Mouse (Mus musculus) embryonic facial prominence, embryonic 14.5 days (tissue): ENCODE results near the gene Mon1b. TPM values are rescaled to one million over a fixed set of nuclear protein-coding genes. Genes with fewer than 3 reads are reported as not detected.

Experiments used
- ATAC-seq: fragments of 200-750 bp; cut with Nextera tagmentation; 2 replicates; pipeline ENCODE4 v1.8.0; 2017; ENCODE audit warnings: low read depth, moderate number of reproducible peaks, moderate TSS enrichment
- DNase-seq: peaks from one replicate; pipeline ENCODE4 v3.0.0-alpha.2; 2015; ENCODE audit warnings: low spot score
- H3K27ac ChIP-seq: fragments of 300-500 bp; sonication (generic); replicated peaks from 2 replicates; pipeline ENCODE4 v1.5.1; 2014; ENCODE audit warnings: low read depth, mild to moderate bottlenecking, low read length, moderate library complexity
- H3K27me3 ChIP-seq: fragments of 300-500 bp; sonication (generic); replicated peaks from 2 replicates; pipeline ENCODE4 v1.6.1; 2014; ENCODE audit warnings: low read length; ENCODE audit not compliant: control insufficient read depth, insufficient read depth
- H3K36me3 ChIP-seq: fragments of 300-500 bp; sonication (generic); 2 replicates; pipeline ENCODE4 v1.6.1; 2014; ENCODE audit warnings: low read length, mixed read lengths; ENCODE audit not compliant: control insufficient read depth, insufficient read depth
- H3K4me1 ChIP-seq: fragments of 300-500 bp; sonication (generic); 2 replicates; pipeline ENCODE4 v1.6.1; 2014; ENCODE audit warnings: antibody characterized with exemption, low read length; ENCODE audit not compliant: control insufficient read depth, insufficient read depth
- H3K4me2 ChIP-seq: fragments of 300-500 bp; sonication (generic); 2 replicates; pipeline ENCODE4 v1.6.1; 2014; ENCODE audit warnings: low read depth, mild to moderate bottlenecking, low read length, moderate library complexity, mixed read lengths
- H3K4me3 ChIP-seq: fragments of 300-500 bp; sonication (generic); 2 replicates; pipeline ENCODE4 v1.5.1; 2014; ENCODE audit warnings: low read depth, mild to moderate bottlenecking, low read length
- H3K9ac ChIP-seq: fragments of 300-500 bp; sonication (generic); 2 replicates; pipeline ENCODE4 v1.6.1; 2014; ENCODE audit warnings: low read depth, mild to moderate bottlenecking, low read length, moderate library complexity, mixed read lengths
- H3K9me3 ChIP-seq: fragments of 300-500 bp; sonication (generic); 2 replicates; pipeline ENCODE4 v1.6.1; 2016; ENCODE audit warnings: low read length; ENCODE audit not compliant: control insufficient read depth
- WGBS: fragments of 180-500 bp; shearing (Covaris S2); extraction: QIAGEN DNeasy Blood & Tissue Kit; methylation state at CpG from one replicate; pipeline ENCODE4 v1.1.7; 2014; 5-methylcytosine and 5-hydroxymethylcytosine counted together
- polyA plus RNA-seq: library from polyadenylated mRNA; unstranded; fragments of >200 nt; fragmentation: Nextera tagmentation; extraction: Ambion mirVana; gene quantifications from 2 replicates; pipeline ENCODE4 v1.2.1, GENCODE M21; 2014

Gene Mon1b
- polyA plus RNA-seq = 7.2 and 8.3 TPM in 2 replicates

- ATAC-seq (peak; percentile 99), DNase-seq (peak; percentile 99)
- H3K4me3 ChIP-seq = peak within 1 kb of the TSS; percentile 65
- no peaks in the 10 kb centered on the region for H3K9me3 ChIP-seq
- H3K36me3 ChIP-seq = peaks cover 22% of the 10 kb centered on the region
- under 1% methylated on average over 42 of the region's 42 CpGs for WGBS
- peak within 1 kb of the TSS; percentile 72 for H3K9ac ChIP-seq
- no peaks in the 10 kb centered on the region for H3K27me3 ChIP-seq
- H3K4me2 ChIP-seq = peak within 1 kb of the TSS; percentile 89
- H3K4me1 ChIP-seq = peaks cover 7% of the 10 kb centered on the region; the same call in 1 of the 2 replicates
- H3K27ac ChIP-seq = peak within 1 kb of the TSS; percentile 92
Measured at GRCm38 (mm10) chr8:113634670-113635591, at the start of gene Mon1b. TSS of gene Mon1b (plus strand) at chr8:113635587.

- WGBS = 44% methylated on average over 3 of the region's 3 CpGs
- H3K9ac ChIP-seq = no peak overlapping the region
- no peaks in the 10 kb centered on the region for H3K9me3 ChIP-seq
- ATAC-seq (no peak), DNase-seq (no peak)
- no peaks in the 10 kb centered on the region for H3K4me1 ChIP-seq
- H3K4me3 ChIP-seq = no peak overlapping the region
- no peak overlapping the region for H3K4me2 ChIP-seq
- H3K27me3 ChIP-seq = no peaks in the 10 kb centered on the region
- no peak overlapping the region for H3K27ac ChIP-seq
- H3K36me3 ChIP-seq = no peaks in the 10 kb centered on the region
Measured at GRCm38 (mm10) chr8:113598401-113598800, 37.0 kb upstream of the Mon1b start.

DNA sequence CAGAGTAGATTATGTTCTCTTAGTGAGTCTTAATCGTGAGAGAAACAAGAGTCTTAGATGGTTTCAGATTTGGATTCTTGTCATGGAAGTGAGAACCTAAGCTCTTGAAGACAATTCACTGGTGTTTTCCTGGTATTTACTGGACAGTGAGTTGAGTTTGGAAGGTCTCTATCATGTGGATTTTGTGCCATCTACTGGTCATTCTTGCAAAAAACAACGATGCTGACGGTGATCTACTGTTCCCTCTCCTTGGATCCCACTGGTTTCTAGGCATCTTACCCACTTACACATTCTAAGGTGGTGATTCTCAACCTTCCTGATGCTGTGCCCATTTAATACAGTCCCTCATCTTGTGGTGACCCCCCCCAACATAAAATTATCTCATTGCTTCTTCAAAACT lies 2.8 kb upstream of the Mon1b start:
- no peaks in the 10 kb centered on the region for H3K27me3 ChIP-seq
- H3K4me2 ChIP-seq = no peak overlapping the region
- peaks cover 7% of the 10 kb centered on the region; the same call in 1 of the 2 replicates for H3K4me1 ChIP-seq
- H3K4me3 ChIP-seq = no peak overlapping the region
- WGBS = 8% methylated on average over 3 of the region's 3 CpGs
- 0 out of 2 replicates have a peak, but pooled peaks cover under 1% of the 10 kb centered on the region for H3K36me3 ChIP-seq
- no peak overlapping the region for H3K27ac ChIP-seq
- ATAC-seq (no peak), DNase-seq (peak; percentile 45)
- H3K9ac ChIP-seq = no peak overlapping the region
- H3K9me3 ChIP-seq = no peaks in the 10 kb centered on the region

- Histone ChIP-seq H3K4me1 (peaks cover 7% of the 10 kb centered on the region; the same call in 1 of the 2 replicates), H3K27ac (0 out of 2 replicates have a peak overlapping the region, but pooled peaks have one; percentile 92), H3K27me3 (no peaks in the 10 kb centered on the region), H3K4me3 (peak overlapping the region; percentile 65), H3K9me3 (no peaks in the 10 kb centered on the region), H3K4me2 (peak overlapping the region; percentile 89), H3K36me3 (peaks cover 14% of the 10 kb centered on the region), H3K9ac (no peak overlapping the region)
- 36% methylated on average over 12 of the region's 12 CpGs for WGBS
- no peak for ATAC-seq
- no peak for DNase-seq
Measured at GRCm38 (mm10) chr8:113634161-113634560, 1.2 kb upstream of the Mon1b start.

GRCm38 (mm10) chr8:113635592-113636279 lies 349 bp downstream of the Mon1b start:
- H3K4me1 ChIP-seq = peaks cover 7% of the 10 kb centered on the region; the same call in 1 of the 2 replicates
- H3K9me3 ChIP-seq = no peaks in the 10 kb centered on the region
- peak overlapping the region; percentile 65 for H3K4me3 ChIP-seq
- peaks cover 29% of the 10 kb centered on the region for H3K36me3 ChIP-seq
- WGBS = under 1% methylated on average over 43 of the region's 44 CpGs
- no peaks in the 10 kb centered on the region for H3K27me3 ChIP-seq
- H3K4me2 ChIP-seq = peak overlapping the region; percentile 89
- peak; percentile 94 for DNase-seq
- peak; percentile 77 for ATAC-seq
- peak overlapping the region; percentile 92 for H3K27ac ChIP-seq
- H3K9ac ChIP-seq = peak overlapping the region; percentile 72

- Histone ChIP-seq H3K9me3 (no peaks in the 10 kb centered on the region), H3K27me3 (no peaks in the 10 kb centered on the region), H3K4me2 (peak overlapping the region; percentile 89), H3K27ac (peak overlapping the region; percentile 92; the same call in 1 of the 2 replicates), H3K4me1 (peaks cover 7% of the 10 kb centered on the region; the same call in 1 of the 2 replicates), H3K36me3 (peaks cover 34% of the 10 kb centered on the region), H3K9ac (peak overlapping the region; percentile 72), H3K4me3 (peak overlapping the region; percentile 65)
- DNase-seq (no peak), ATAC-seq (no peak)
- WGBS = 40% methylated on average over 5 of the region's 5 CpGs
Measured at GRCm38 (mm10) chr8:113636280-113636628, 867 bp downstream of the Mon1b start.

DNA sequence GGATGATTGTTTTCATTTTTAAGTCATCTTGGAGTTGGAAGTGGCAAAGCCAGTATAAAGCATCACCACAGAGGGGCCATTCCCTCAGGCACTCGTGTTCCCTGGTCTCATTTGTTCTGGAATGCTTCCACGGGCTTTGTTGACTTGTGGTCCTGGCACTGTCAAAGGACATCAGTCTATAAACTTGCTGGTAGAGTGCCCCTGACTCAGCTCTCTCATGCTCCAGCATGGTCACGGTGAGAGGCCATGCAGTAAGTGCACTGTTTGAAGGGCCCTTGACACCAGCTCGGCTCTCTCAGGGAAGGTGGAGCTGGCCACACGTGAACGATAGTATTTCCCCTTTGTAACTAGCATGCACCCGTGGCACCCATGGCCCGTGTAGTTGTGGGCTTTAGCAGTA lies 5.0 kb downstream of the Mon1b start:
- no peak overlapping the region for H3K9ac ChIP-seq
- ATAC-seq = no peak
- H3K4me1 ChIP-seq = peaks cover 10% of the 10 kb centered on the region; the same call in 1 of the 2 replicates
- 88% methylated on average over 8 of the region's 8 CpGs for WGBS
- no peak overlapping the region for H3K4me3 ChIP-seq
- no peak overlapping the region for H3K27ac ChIP-seq
- no peaks in the 10 kb centered on the region for H3K27me3 ChIP-seq
- DNase-seq = no peak
- H3K36me3 ChIP-seq = peaks cover 52% of the 10 kb centered on the region
- H3K4me2 ChIP-seq = no peak overlapping the region
- no peaks in the 10 kb centered on the region for H3K9me3 ChIP-seq

GRCm38 (mm10) chr8:113642926-113643325 lies 7.5 kb downstream of the Mon1b start, which contains the start of gene Syce1l:
TSS of gene Syce1l (plus strand) at chr8:113643213.
- 0 out of 2 replicates have a peak, but pooled peaks cover 3% of the 10 kb centered on the region for H3K4me1 ChIP-seq
- H3K27ac ChIP-seq = no peak within 1 kb of the TSS
- H3K9ac ChIP-seq = no peak within 1 kb of the TSS
- no peak within 1 kb of the TSS for H3K4me3 ChIP-seq
- H3K27me3 ChIP-seq = no peaks in the 10 kb centered on the region
- peaks cover 49% of the 10 kb centered on the region for H3K36me3 ChIP-seq
- H3K9me3 ChIP-seq = no peaks in the 10 kb centered on the region
- WGBS = 93% methylated on average over 16 of the region's 16 CpGs
- DNase-seq = no peak
- H3K4me2 ChIP-seq = no peak within 1 kb of the TSS
- no peak for ATAC-seq
